Mouse (Mus musculus) midbrain, embryonic 15.5 days (tissue): ENCODE data around the gene Cep126. TPM values are rescaled to one million over a fixed set of nuclear protein-coding genes. Genes with fewer than 3 reads are reported as not detected.
A peak's percentile ranks its signal among the peaks of the same experiment; 100 is the strongest.

Source experiments
- ATAC-seq: fragments of 200-750 bp; cut with Nextera tagmentation; replicated peaks from 2 replicates; pipeline ENCODE4 v1.8.0; 2017; ENCODE audit warnings: moderate TSS enrichment
- H3K27ac ChIP-seq: fragments of 300-500 bp; sonication (generic); 2 replicates; pipeline ENCODE4 v1.5.1; 2015; ENCODE audit warnings: mild to moderate bottlenecking, inconsistent platforms
- H3K27me3 ChIP-seq: fragments of 300-500 bp; sonication (generic); replicated peaks from 2 replicates; pipeline ENCODE4 v1.6.1; 2015; ENCODE audit warnings: inconsistent platforms
- H3K36me3 ChIP-seq: fragments of 300-500 bp; sonication (generic); replicated peaks from 2 replicates; pipeline ENCODE4 v1.6.1; 2015; ENCODE audit warnings: inconsistent platforms
- H3K4me1 ChIP-seq: fragments of 300-500 bp; sonication (generic); 2 replicates; pipeline ENCODE4 v1.6.1; 2015; ENCODE audit warnings: inconsistent platforms
- H3K4me2 ChIP-seq: fragments of 300-500 bp; sonication (generic); 2 replicates; pipeline ENCODE4 v1.6.1; 2015; ENCODE audit warnings: inconsistent platforms, mild to moderate bottlenecking, moderate library complexity
- H3K4me3 ChIP-seq: fragments of 300-500 bp; sonication (generic); 2 replicates; pipeline ENCODE4 v1.5.1; 2015; ENCODE audit warnings: mild to moderate bottlenecking, inconsistent platforms
- H3K9ac ChIP-seq: fragments of 300-500 bp; sonication (generic); 2 replicates; pipeline ENCODE4 v1.6.1; 2015; ENCODE audit warnings: mild to moderate bottlenecking, inconsistent platforms
- H3K9me3 ChIP-seq: fragments of 300-500 bp; sonication (generic); 2 replicates; pipeline ENCODE4 v1.6.1; 2016; ENCODE audit warnings: inconsistent platforms
- WGBS: fragments of 180-500 bp; shearing (Covaris S2); methylation state at CpG from one replicate; pipeline ENCODE4 v1.1.7; 2015; ENCODE audit warnings: mixed read lengths; 5-methylcytosine and 5-hydroxymethylcytosine counted together
- polyA plus RNA-seq: library from polyadenylated mRNA; unstranded; fragments of >200 nt; fragmentation: Nextera tagmentation; extraction: Ambion mirVana; gene quantifications from 2 replicates; pipeline ENCODE4 v1.2.1, GENCODE M21; 2015

The Cep126 gene
- polyA plus RNA-seq, 1 experiment from 2014 or later: 4.8 TPM

DNA sequence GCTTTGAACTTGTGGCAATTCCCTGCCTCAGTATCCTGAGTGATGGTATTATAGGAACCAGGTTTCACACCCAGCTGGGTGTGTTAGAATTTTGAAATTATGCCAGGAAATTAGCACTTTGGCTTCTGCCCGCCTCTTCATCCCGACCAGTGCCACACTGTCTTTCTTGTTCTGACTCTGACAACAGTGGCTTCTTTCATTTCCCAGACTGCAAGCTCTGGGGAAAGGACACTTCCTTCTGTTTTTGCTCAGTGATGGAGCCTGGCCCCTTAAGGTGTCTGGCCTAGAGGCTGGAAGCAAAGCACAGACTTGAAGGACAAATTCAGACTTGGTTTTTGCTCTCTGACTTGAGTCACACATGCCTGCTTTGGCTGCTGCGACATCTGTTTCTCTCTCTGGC is 74.5 kb downstream of the Cep126 start:
- H3K4me1 ChIP-seq: no peaks in the 10 kb centered on the region
- no peaks in the 10 kb centered on the region for H3K9me3 ChIP-seq
- WGBS: 83% methylated on average over 3 of the region's 3 CpGs
- H3K36me3 ChIP-seq: no peaks in the 10 kb centered on the region
- no peaks in the 10 kb centered on the region for H3K27me3 ChIP-seq
- no peak overlapping the region for H3K27ac ChIP-seq
- no peak overlapping the region for H3K4me2 ChIP-seq
- H3K4me3 ChIP-seq: no peak overlapping the region
- no peak for ATAC-seq
- H3K9ac ChIP-seq: no peak overlapping the region

DNA sequence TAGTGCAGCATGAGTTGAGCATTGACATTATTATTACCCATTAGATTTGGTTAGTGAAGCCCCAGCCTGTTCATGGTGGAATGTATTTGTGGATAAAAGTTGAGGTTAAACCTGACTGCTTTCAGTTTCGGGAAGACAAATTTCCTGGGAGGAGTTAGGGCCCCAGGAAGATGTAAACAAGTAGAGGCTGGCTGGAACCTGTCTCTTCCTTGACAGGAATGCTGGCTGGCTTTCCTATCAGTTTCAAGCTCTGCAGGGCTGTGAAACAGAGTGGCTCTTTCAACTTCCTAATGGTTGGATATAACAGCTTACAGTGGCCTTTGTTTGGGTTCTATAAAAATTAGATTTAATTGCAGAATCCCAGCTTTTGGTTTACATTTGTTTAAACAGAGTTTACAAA is 79.3 kb downstream of the Cep126 start:
- Histone ChIP-seq H3K27ac (no peak overlapping the region), H3K4me2 (no peak overlapping the region)
- WGBS: 72% methylated on average over 1 of the region's 1 CpGs

DNA sequence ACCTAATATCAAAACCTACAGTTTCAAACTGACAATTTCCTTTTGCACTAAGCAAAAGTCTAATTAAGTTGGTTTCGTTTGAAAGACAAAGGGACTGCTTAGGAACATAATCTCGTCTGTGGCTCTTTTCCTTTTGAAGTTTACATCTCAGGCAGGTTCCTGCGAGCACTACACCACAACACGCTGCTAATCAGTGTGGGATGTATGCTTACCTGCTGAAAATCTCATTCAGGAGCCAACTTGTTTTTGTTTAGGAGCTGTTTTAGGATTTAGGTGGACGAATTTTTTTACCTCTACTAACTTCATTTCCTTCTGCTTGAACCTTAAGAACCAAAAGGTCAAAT is 91.1 kb downstream of the Cep126 start:
- no peaks in the 10 kb centered on the region for H3K36me3 ChIP-seq
- peak overlapping the region; percentile 63 for H3K9ac ChIP-seq
- no peaks in the 10 kb centered on the region for H3K9me3 ChIP-seq
- peaks cover 12% of the 10 kb centered on the region for H3K4me1 ChIP-seq
- H3K27ac ChIP-seq: peak overlapping the region; percentile 94
- ATAC-seq: peak; percentile 72
- no peaks in the 10 kb centered on the region for H3K27me3 ChIP-seq
- peak overlapping the region; percentile 92 for H3K4me3 ChIP-seq
- peak overlapping the region; percentile 53 for H3K4me2 ChIP-seq
- 13% methylated on average over 5 of the region's 5 CpGs for WGBS

More for the DNA sequence above, 79.3 kb downstream of the Cep126 start:
- Histone ChIP-seq H3K9me3 (no peaks in the 10 kb centered on the region), H3K9ac (no peak overlapping the region), H3K36me3 (no peaks in the 10 kb centered on the region), H3K27me3 (no peaks in the 10 kb centered on the region), H3K4me3 (no peak overlapping the region), H3K4me1 (no peaks in the 10 kb centered on the region)
- no peak for ATAC-seq

DNA sequence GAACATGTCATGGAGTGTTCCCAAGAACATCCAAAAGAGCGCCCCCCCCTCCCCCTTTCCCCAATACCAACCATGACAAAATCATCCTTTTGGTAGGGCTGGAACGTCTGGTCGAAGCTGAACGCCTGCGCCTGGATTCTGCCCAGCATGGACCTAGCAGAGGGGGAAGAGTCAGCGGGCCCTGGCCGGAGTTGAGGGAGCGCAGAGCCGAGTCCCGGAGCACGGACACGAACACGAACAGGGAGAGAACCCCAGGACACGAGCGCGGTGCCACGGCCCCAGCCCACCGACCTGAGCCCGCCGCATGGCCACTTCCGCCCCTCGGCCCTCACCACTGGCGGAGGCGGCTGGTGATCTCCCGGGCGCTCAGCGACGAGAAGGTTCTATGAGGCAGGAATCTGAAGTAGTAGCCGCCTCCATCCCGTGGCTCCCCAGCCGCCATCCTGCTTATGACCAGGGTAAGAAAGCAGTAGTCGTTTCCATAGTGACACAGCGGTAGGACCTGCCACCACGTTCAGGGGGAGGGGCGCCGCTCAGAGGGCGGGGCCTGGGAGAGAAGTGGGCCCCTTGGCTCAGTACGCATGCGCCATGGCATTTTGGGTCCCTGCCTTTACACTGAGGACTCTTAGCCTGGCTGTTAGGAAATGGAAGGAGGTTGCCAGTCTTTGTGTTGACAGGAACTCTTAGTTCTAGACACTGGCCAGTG is 91.6 kb downstream of the Cep126 start, which contains the start of gene Cfap300:
Gene Cfap300, minus strand, starts transcription at position 486 of the 706 bp plus-strand sequence.
- under 1% methylated on average over 36 of the region's 39 CpGs for WGBS
- peak; percentile 99 for ATAC-seq
- H3K4me3 ChIP-seq: peak within 1 kb of the TSS; percentile 92

DNA sequence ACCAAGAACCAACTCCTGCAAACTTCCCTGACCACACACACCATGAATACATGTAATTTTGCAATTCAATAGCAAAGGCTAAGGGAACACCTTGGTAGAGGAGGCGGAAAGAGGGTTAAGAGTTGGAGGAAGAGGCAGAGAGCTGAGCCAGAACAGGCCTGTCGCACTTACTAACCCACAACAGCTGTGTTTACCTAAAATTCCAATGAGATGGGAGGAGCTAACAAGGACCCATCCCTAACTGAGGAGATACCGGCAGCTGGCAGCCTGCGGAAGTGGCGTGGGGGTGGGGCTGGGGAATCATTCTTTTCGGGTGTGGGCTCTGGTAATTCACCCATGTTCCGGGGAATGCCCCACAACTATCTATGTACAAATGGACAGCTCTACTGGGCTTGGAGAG is 98.5 kb downstream of the Cep126 start:
- Histone ChIP-seq H3K4me1 (no peaks in the 10 kb centered on the region), H3K27ac (no peak overlapping the region), H3K27me3 (no peaks in the 10 kb centered on the region), H3K9me3 (no peaks in the 10 kb centered on the region), H3K4me2 (no peak overlapping the region), H3K9ac (no peak overlapping the region), H3K36me3 (no peaks in the 10 kb centered on the region), H3K4me3 (no peak overlapping the region)
- 44% methylated on average over 7 of the region's 7 CpGs for WGBS
- ATAC-seq: peak; percentile 51

More for the DNA sequence above, 91.6 kb downstream of the Cep126 start, which contains the start of gene Cfap300:
- Histone ChIP-seq H3K9ac (peak within 1 kb of the TSS; percentile 63), H3K27me3 (no peaks in the 10 kb centered on the region), H3K36me3 (no peaks in the 10 kb centered on the region), H3K4me2 (peak within 1 kb of the TSS; percentile 53), H3K9me3 (no peaks in the 10 kb centered on the region), H3K27ac (peak within 1 kb of the TSS; percentile 94), H3K4me1 (peaks cover 12% of the 10 kb centered on the region)

DNA sequence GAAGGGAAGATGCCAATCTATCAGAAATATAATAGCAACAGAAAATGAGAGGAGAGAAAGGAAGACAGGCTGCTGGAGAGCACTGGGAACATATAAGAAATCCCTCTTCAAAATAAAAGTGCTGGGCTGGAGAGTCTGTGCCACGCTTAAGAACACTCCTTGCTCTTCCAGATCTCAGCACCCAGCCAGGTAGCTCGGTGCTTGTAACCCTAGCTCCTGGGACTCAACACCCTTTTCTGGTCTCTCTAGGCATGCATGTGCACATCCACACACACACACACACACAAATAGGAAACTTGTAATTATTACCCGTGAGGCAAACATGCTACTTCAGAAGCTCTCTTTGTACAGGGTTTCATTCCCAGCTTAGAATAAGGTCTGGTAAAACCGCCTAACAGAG is 99.0 kb downstream of the Cep126 start:
- no peaks in the 10 kb centered on the region for H3K36me3 ChIP-seq
- H3K27ac ChIP-seq: no peak overlapping the region
- H3K4me3 ChIP-seq: no peak overlapping the region
- no peaks in the 10 kb centered on the region for H3K9me3 ChIP-seq
- no peak overlapping the region for H3K4me2 ChIP-seq
- H3K27me3 ChIP-seq: no peaks in the 10 kb centered on the region
- 70% methylated on average over 4 of the region's 4 CpGs for WGBS
- H3K4me1 ChIP-seq: no peaks in the 10 kb centered on the region
- ATAC-seq: no peak
- no peak overlapping the region for H3K9ac ChIP-seq

DNA sequence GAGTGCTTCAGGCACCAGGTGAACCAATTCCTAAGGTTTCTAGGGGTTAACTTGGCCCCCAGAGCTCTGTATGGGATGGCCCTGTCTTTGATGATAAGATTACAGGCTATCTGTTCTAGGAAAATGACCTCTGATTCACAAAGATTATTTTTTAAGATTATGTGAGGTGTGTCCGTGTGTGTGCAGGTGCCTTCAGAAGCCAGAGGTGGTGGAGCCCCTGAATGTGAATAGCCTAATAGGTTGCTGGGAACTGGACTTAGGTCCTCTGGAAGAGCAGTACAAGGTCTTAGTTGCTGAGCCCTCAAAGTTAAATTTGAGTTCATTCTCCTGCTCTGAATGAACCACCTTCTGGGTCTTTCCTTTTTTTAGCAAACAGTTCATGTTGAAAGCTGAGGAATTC is 100.0 kb downstream of the Cep126 start:
- Histone ChIP-seq H3K4me1 (no peaks in the 10 kb centered on the region), H3K9ac (no peak overlapping the region), H3K36me3 (no peaks in the 10 kb centered on the region), H3K4me3 (no peak overlapping the region), H3K27ac (no peak overlapping the region), H3K4me2 (no peak overlapping the region), H3K27me3 (no peaks in the 10 kb centered on the region), H3K9me3 (no peaks in the 10 kb centered on the region)
- ATAC-seq: no peak
- 83% methylated on average over 1 of the region's 1 CpGs for WGBS

DNA sequence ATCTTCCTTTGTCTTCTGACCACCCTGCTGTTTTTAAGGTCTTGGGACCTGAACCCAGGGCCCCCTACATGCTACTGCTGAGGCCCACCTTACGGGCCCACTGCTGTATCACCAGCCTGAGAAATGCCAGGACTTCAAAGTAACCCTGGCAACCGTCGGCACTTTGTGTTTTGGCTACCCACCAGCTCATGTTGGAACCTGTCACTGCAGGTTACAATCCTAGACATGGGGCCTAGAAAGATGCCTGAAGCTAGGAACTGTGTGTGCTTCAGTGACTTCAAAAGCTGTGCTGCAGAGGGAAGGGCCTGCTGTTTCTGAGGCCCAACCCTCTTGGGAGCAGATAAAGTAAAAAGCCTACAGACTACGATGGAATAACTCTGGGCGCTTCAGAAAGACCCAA is 101.2 kb downstream of the Cep126 start:
- ATAC-seq: peak; percentile 30; the same call in 1 of the 2 replicates
- no peak overlapping the region for H3K4me2 ChIP-seq
- no peak overlapping the region for H3K27ac ChIP-seq
- no peaks in the 10 kb centered on the region for H3K27me3 ChIP-seq
- WGBS: 76% methylated on average over 5 of the region's 5 CpGs
- H3K4me1 ChIP-seq: no peaks in the 10 kb centered on the region
- no peaks in the 10 kb centered on the region for H3K9me3 ChIP-seq
- no peaks in the 10 kb centered on the region for H3K36me3 ChIP-seq
- H3K9ac ChIP-seq: no peak overlapping the region
- H3K4me3 ChIP-seq: no peak overlapping the region

Other genes starting within 250 kb of the Cep126 start
- 8.0 and 9.2 TPM in 2 replicates for gene Yap1, start 129.7 kb downstream of the Cep126 start, polyA plus RNA-seq
- 15.1 TPM in 2 replicates for gene Cfap300, start 91.5 kb downstream of the Cep126 start, polyA plus RNA-seq